Mouse (Mus musculus) ES-CJ7 (cell line): ENCODE data around the gene Gm21775.
"Not testable (repeated sequence)": the region's sequence is repeated elsewhere in the genome, so short reads cannot be mapped to it uniquely, and the experiment has no call there.

Experiments
- DNase-seq: peaks from one replicate; pipeline ENCODE4 v3.0.0; 2011; ENCODE audit warnings: low read depth, low spot score

Gene Gm21775

GRCm38 (mm10) chrY:10553153-10553552 lies at the start of gene Gm21775:
TSS of gene Gm21775 (plus strand) at chrY:10553453.
- not testable (repeated sequence) for DNase-seq

DNA sequence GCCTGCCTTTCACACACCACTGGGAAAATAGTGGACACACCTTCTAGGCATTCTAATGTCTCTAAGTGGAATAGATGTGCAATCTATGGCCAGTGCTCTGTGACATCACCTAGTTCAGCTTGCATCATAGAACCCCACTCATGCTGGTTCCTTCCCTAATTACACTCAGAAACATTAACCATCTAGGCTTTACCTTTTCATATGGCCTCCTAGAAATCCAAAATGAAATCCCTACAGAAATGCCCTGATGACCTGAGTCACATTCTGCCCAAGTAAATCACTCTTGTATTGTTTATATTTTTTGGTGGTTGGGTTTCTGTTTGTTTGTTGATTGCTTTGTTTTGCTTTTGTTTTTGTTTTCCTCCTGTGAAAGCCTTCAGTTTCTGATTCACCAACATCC lies 17.3 kb upstream of the Gm21775 start, which contains the start of gene Gm20737:
Gene Gm20737 (minus strand): TSS at position 101 of the 400 bp plus-strand sequence.
- DNase-seq = not testable (repeated sequence)
